Mouse (Mus musculus) lung, adult 2 months (tissue): ENCODE results near the gene Mto1. TPM values are rescaled to one million over a fixed set of nuclear protein-coding genes. Genes with fewer than 3 reads are reported as not detected.
A peak's percentile ranks its signal among the peaks of the same experiment; 100 is the strongest.
"Not testable (repeated sequence)": the region's sequence is repeated elsewhere in the genome, so short reads cannot be mapped to it uniquely, and the experiment has no call there.

Experiments
- DNase-seq: peaks from one replicate; pipeline ENCODE4 v3.0.0; 2022
- H3K4me1 ChIP-seq: fragments of 200-500 bp; 2 replicates; pipeline ENCODE4 v1.6.1; 2011; ENCODE audit warnings: low read length; ENCODE audit not compliant: control insufficient read depth, insufficient read depth
- H3K4me3 ChIP-seq: fragments of 200-500 bp; replicated peaks from 2 replicates; pipeline ENCODE3; 2011; ENCODE audit warnings: low read depth, mild to moderate bottlenecking, control low read depth, low read length; ENCODE audit errors: extremely low read depth
- CTCF ChIP-seq: fragments of 200-500 bp; IDR thresholded peaks from 2 replicates; pipeline ENCODE4 v1.5.1; 2011; ENCODE audit warnings: mild to moderate bottlenecking, low read length, control low read depth; ENCODE audit not compliant: insufficient read depth
- POLR2A ChIP-seq: fragments of 200-500 bp; IDR thresholded peaks from 2 replicates; pipeline ENCODE4 v1.6.1; 2011; ENCODE audit warnings: low read depth, mild to moderate bottlenecking, control low read depth, low read length, borderline replicate concordance; ENCODE audit errors: extremely low read depth
- whole genome bisulfite sequencing: fragments of 180-500 bp; shearing (Covaris S2); methylation state at CpG from one replicate; pipeline ENCODE4 v1.1.7; 2018; 5-methylcytosine and 5-hydroxymethylcytosine counted together
- polyA plus RNA-seq: library from polyadenylated mRNA; depleted of rRNA; stranded (reverse); fragments of >200 nt; gene quantifications from 2 replicates; pipeline ENCODE4 v1.2.3, GENCODE M21; 2012

Mto1 gene
- polyA plus RNA-seq, 1 experiment, result 10.3 TPM

DNA sequence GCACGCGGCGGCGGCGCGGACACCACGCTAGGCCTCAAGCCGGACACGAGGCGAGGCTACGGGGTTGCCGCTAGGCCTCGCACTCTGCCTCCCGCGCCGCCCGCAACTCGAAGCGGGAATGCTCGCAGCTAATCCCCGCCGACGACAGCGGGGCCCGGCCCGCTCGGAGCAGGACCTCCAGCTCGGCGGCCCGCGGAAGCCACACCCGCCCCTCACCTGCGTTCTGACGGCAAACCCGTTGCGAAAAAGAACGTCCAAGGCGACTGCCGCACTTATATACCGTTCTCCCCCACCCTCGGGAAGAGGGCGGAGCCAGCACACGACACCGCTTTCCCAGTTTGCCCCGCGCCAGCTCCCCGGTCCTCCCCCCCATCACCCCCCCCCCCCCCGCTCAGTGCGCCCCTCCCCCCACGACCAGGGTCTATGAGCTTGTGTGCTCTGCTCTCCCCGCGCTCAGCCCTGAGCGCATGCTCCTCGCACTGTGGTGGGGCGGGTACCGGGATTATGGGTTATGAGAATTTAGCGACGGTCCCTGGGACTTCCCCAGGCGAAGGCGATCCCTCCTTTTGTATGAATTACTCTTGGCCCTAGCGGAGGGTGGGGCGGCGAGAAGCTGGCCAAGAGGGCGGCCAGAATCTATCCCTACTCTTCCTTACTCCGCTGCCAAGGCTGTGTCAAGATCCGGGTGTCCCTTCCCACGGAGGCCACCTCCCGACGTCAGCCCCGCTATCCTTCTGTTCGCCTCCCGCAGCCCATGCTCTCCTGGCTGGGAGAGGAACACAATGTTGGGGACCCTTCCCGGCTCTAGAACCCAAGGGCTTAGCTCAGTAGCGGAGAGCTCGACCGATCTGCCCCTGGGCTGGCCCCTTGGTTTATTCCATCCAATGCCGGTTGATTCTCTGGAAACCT lies 33.7 kb downstream of the Mto1 start:
- DNase-seq, result peak; percentile 96
- peaks cover 7% of the 10 kb centered on the region for H3K4me1 ChIP-seq
- TF ChIP-seq POLR2A (peak; percentile 100), CTCF (no peak)
- H3K4me3 ChIP-seq, result peak overlapping the region; percentile 91
- under 1% methylated on average over 71 of the region's 77 CpGs for WGBS

DNA sequence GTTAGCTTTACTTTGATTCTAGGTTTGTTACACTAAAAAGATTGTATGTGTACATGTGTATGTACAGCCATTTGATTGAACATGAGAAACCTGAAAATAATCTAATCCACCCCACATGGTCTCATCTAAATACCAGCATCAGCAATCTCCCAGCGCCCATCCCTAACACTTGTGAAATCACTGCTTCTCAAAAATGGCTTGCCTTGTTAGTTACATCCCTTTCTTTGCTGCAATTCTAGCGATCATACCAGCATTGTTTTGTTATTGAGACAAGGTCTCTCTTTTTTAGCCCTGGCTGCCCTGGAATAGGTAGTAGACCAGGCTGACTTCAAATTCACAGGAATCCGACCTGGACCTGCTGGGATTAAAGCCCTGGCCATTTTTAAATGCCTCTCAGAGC lies 34.4 kb downstream of the Mto1 start:
- H3K4me1 ChIP-seq, result peaks cover 7% of the 10 kb centered on the region
- DNase-seq, result no peak
- no peak for TF ChIP-seq CTCF
- peak overlapping the region; percentile 91 for H3K4me3 ChIP-seq
- 26% methylated on average over 3 of the region's 3 CpGs for WGBS

DNA sequence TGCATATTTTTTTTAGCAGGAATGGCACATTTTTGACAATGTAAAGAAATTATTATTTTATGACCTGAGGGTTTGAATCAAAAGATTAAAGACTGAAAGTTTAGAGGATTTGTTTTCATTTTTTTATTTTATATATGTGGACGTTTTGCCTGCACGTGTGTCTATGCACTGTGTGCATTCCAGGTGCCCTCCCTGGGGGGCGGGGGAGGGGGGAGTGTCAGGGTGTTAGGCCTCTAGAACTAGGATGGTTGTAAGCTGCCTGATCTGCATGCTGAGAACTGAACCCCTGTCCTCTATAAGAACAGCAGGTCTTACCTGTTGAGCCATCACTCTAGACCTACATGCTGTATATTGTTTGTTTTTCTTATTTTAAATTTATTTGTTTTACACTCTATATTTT lies 36.7 kb downstream of the Mto1 start:
- DNase-seq, result no peak
- WGBS, result 88% methylated on average over 3 of the region's 3 CpGs
- Histone ChIP-seq H3K4me3 (no peak overlapping the region), H3K4me1 (peaks cover 7% of the 10 kb centered on the region)
- TF ChIP-seq POLR2A (no peak), CTCF (no peak)

DNA sequence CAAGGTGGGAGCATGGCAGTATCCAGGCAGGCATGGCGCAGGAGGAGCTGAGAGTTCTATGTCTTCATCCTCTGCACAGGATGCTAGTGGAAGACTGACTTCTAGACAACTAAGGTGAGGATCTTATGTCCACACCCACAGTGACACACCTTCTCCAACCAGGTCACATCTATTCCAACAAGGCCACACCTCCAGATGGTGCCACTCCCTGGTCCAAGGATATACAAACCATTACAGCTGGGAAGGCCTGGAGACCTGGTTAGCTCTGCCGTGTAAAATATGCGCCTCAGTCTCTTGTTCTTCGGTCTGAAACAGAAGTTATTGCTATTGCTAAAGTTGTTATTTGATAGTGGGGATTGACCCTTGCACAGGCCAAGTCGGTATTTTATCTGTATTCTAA lies 40.0 kb downstream of the Mto1 start:
- H3K4me1 ChIP-seq, DNase-seq, H3K4me3 ChIP-seq: not testable (repeated sequence)
- 94% methylated on average over 5 of the region's 5 CpGs for WGBS

DNA sequence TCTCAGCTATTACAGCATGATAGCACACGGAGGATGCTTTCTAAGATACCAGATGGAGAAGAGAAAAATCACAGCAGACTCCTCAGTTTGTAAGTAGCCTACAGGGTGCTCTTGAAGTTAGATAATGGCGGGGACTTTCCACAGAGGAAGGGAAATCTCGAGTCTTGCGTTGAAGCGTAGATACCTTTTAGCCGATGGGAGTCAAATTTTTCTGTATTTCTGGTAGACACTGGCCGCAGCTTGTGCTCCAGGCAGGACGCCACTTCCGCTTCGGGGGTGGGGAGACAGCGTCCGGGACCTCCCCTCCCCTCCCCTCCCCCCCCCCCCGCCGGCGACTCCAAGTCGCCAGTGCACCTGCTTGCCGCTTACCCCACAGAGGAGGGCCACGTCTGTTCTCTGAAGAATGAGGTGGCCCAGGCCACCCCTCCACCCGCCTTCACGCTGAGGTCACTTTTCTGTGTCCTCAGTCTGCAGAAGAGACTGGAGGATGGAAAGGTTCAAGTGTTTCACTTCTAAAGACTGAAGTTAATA lies 40.9 kb downstream of the Mto1 start, which contains the start of gene Eef1a1:
Gene Eef1a1, minus strand, starts transcription at position 262 of the 531 bp plus-strand sequence.
- Histone ChIP-seq H3K4me3 (peak within 1 kb of the TSS; percentile 72), H3K4me1 (peaks cover 3% of the 10 kb centered on the region; the same call in 1 of the 2 replicates)
- DNase-seq, result peak; percentile 68
- peak; percentile 67; the same call in 1 of the 2 replicates for TF ChIP-seq POLR2A
- TF ChIP-seq CTCF, result no peak
- 0% methylated on average over 19 of the region's 20 CpGs for WGBS

DNA sequence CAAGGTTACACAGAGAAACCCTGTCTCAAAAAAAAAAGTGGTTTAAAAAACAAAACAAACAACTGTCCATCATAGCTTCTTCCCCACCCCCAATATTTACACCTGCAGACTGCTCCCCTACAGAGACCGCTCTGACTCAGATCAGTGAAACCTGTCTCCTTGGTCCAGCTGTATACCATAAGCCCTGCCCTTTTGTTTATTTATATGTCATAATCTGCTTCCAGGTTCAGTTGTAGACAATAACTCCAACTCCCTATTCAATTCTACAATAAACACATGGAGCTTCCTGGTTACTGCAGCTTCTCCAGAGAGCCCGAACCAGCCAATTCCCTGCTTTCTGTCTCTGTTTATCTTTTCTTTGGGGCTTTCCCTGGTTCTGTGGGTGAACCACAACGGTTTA lies 43.2 kb downstream of the Mto1 start:
- no peak overlapping the region for H3K4me3 ChIP-seq
- TF ChIP-seq CTCF (no peak), POLR2A (no peak)
- DNase-seq, result no peak
- H3K4me1 ChIP-seq, result peaks cover 3% of the 10 kb centered on the region; the same call in 1 of the 2 replicates
- 56% methylated on average over 3 of the region's 3 CpGs for WGBS

DNA sequence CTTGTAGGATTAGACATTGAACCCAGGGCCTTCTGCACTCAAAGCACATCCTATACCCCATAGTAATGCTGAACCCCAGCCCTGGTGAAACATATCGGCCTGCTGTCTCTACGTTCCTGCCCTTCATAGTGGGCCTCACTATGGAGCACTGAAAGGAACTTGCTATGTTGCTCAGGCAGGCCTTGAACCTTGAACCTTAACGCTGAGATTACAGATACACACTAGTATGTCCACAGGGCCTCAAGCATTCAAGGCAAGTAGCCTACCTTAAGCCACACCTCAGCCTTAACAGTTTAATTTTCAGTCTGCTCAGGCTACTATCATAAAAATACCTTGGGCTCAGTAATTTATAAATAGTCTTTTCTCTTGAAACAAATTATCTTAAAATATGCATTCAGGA lies 44.2 kb downstream of the Mto1 start:
- WGBS, result 88% methylated on average over 3 of the region's 3 CpGs
- TF ChIP-seq CTCF (no peak), POLR2A (no peak)
- DNase-seq, result no peak
- Histone ChIP-seq H3K4me1 (peaks cover 3% of the 10 kb centered on the region; the same call in 1 of the 2 replicates), H3K4me3 (no peak overlapping the region)

DNA sequence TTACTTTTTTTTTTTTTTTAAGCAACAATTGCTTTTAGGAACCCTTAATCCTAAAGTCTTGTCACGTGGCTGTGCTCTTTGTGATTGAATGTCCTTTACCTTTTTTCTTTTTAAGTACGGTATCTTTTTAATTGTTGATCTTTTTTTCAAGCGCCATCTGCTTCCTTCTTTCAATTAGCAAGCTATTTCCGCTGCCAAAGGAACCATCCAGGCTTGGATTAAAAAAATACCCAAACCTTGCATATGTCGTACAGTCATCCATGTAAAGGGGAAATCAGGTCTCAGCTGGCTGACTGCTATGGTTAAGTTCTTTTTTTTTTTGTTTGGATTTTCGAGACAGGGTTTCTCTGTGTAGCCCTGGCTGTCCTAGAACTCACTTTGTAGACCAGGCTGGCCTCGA lies 45.2 kb downstream of the Mto1 start:
- DNase-seq, result no peak
- TF ChIP-seq POLR2A (no peak), CTCF (no peak)
- no peak overlapping the region for H3K4me3 ChIP-seq
- H3K4me1 ChIP-seq, result peaks cover 3% of the 10 kb centered on the region; the same call in 1 of the 2 replicates
- WGBS, result 77% methylated on average over 7 of the region's 7 CpGs

DNA sequence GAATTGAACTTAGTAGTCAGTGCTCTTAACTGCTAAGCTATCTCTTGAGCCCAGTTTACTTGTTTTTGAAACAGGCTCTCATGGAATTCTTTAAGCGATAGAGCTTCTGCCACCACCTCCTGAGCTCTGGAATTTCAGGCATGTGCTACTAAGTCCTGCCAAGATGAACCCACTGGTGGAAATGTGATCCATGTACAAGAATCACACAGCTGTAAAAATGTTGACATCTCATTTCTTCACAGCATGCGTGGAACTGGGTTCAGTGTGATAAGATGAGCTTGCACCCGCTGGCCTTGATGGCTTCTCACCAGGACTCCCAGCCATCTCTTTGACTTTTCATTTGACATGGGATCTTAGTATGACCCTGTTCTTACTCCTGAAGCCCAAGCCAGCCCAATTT lies 52.4 kb downstream of the Mto1 start:
- no peaks in the 10 kb centered on the region; the same call in 1 of the 2 replicates for H3K4me1 ChIP-seq
- 66% methylated on average over 3 of the region's 3 CpGs for WGBS
- DNase-seq, result no peak
- TF ChIP-seq CTCF (no peak), POLR2A (no peak)
- no peak overlapping the region for H3K4me3 ChIP-seq

DNA sequence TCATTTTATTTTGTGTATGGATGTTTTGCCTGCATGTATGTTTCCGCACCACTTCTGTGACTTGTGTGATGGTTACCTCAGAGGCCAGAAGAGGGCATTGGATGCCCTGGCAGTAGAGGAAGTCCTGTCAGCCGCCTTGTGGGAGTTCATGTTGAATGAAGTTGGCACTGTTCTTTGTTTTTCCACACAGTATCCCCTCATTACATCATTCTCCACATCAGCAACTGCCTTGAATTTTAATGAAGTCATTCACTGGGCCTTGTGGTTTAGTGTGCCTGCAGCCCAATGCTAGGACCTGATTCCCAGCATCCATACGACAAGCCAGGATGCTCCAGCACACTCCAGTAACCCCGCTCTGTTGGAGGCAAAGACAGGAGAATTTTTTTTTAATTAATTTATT lies 53.3 kb downstream of the Mto1 start:
- Histone ChIP-seq H3K4me1 (no peaks in the 10 kb centered on the region; the same call in 1 of the 2 replicates), H3K4me3 (no peak overlapping the region)
- DNase-seq, result no peak
- 79% methylated on average over 4 of the region's 4 CpGs for WGBS
- TF ChIP-seq CTCF, result no peak
- no peak for TF ChIP-seq POLR2A
